Mouse (Mus musculus): Measurements from ENCODE around the gene Cep295nl.
"Not testable (repeated sequence)": the region's sequence is repeated elsewhere in the genome, so short reads cannot be mapped to it uniquely, and the experiment has no call there.

Gene Cep295nl

DNA sequence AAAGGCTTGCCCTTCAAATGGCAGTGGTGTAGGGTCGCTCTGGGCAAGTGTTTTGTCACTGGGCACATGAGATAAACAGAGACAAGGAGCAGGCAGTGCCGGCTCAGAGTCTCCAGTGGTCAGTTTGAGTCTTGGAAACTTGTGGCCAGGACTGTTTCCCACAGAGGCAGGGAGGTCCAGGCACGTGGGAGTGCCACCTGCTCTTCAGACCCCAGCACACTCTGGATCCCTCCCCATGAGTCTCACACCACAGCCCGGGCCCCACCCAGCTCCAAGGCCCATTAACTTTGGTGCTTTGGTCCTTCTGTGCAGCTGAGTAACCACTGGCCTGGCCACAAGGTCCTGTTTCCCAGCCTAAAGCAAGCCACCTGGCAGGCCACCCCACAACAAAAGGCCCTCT is 20.3 kb downstream of the Cep295nl start:
- no peak for DNase-seq (ENCODE audit: low spot score)

DNA sequence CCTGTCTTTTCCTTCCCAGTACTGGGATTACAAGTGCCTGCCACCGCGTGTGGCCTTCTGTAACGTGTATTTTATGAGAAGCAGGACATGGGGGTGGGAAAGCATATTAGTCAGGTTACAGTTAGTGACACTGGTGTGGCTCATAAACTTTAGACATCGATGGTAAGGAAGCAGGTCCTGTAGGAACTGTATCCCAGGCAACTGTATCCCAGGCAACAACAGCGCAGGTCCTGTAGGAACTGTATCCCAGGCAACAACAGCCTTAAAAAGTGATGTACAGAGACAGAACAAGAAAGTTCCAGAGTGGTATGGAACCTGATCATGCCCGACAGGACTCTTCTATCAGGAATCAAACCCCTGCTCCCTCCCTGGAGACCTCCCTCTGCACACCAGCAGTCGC is 20.8 kb downstream of the Cep295nl start:
- DNase-seq (ENCODE audit: low spot score), result no peak

DNA sequence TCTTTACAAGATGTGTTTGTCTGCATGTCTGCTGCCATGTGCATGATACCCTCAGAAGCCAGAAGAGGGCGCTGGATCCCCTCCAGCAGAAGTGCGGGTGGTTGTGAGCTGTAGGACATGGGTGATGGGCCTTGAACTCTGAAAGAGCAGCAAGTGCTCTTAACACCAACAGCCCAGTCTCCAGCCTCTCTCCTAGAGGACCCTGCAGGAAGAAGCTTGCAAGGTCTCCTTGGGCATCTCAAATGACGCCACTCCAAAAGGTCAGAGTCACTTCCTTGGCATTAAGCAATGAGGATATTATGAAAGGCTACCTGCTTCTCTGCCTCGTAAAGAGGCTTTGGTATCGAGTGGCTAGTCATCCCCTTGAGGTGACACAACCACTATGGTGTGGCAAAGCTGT is 23.6 kb downstream of the Cep295nl start:
- DNase-seq (ENCODE audit: low spot score), result no peak

DNA sequence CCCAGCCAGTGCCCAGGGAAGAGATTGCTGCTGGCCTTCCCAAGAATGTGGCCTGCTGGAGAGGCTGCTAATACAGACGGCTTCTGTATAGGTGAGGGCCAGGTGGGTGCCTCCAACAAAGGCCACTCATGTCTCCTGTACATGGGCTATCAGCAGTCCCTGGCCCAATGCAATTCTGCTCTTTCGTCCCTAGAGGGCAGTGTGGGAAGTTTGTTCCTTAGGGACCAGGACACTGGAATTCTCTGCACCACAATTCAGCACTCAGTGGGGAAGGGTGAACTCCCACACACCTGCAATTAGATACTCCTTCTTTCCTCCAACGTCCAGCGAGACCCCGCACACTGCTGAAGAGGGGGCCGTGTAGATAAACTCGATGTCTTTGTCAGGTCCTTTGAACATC is 25.2 kb downstream of the Cep295nl start:
- no peak for DNase-seq (ENCODE audit: low spot score)

DNA sequence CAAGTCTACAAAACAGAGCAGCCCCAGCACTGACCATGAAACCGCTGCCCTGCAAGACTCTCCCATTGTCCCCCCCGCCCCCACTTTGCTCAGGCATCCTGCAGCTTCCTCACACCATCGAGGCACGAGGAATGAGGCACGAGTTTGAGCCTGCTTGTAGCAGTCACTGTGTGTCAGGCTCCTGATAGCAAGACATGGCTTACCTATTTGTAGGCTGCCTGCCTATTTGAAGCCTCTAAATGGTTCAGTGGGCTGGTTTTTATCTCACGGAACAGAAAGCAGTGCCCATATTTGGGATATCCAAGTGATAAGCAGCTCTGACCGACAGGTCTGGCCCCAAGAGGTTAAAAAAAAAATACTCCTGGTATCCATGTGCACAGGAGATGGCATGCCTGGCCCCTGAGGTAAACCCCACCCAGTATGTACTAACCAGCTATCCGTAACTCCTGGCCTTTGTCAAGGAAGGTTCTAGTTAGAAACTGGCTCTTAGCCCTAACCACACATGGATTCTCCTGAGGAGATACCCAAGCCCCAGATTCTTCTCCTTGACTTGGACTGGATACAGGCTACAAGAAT is 26.0 kb downstream of the Cep295nl start:
- DNase-seq (ENCODE audit: low spot score), result no peak

DNA sequence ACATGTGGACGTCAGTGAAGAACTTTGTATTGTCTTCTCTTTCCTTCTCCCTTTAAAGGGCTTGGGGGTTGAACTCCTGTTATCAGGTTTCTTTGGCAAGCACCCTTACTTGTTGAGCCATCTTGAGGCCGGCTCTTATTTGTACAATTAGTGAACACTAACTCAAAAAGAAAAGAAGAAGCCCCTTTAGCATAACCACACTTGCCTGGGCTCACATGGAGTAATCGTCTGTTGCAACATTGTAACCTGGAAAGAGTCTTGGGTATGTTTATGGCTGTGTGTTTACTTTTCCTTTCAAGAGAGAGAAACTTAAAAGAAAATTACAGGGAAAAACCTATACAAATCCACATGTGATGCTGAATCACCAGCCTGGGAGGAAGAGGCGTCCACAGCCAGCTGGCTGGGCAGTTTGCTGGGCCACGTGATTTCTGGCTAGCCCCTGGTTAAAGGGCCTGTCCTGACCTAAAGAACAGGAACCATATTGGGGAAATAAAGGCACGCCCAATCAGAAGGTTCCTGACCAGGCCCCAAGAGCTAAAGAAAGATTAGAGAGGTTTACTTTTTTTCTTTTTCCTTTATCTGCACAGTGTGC is 30.1 kb downstream of the Cep295nl start:
- DNase-seq (ENCODE audit: low spot score), result no peak

DNA sequence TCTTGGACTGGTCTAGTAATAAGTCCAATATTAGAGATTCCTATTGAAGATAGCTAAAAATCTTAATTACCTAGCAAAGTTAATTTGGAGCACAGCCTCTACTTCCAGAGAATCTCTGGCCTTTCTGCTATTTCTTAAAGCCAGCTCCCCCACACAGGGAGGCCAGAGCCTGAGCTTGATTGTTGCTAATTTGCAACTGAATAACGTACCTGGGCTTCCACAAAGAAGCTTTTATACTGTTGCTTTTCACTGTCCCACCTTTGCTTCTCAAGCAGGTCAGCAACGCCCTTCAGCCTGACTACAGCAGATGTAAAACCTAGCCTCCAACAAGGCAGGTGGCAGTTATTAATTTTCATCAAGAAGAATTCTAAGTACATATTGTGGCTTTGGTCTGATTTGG is 34.3 kb downstream of the Cep295nl start:
- not testable (repeated sequence) for DNase-seq (ENCODE audit: low spot score)

DNA sequence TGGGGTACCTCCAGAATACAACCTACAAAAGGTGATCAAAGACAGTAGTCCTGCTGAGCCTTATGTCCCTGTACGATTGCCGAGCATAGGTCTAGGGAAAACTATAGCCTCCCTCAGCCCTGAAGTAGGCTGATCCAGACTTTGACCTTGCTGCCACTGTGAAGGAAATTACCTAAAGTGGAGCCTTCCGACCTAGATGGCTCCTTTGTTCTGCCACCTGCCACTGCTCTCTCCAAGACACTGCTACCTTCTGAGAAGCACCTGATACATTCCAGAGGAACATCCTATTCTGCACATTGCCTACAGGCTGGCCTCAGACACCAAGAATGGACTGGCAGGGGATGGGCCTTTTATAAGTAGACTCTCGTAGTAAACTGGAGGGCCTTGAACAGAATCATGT is 38.3 kb downstream of the Cep295nl start:
- DNase-seq (ENCODE audit: low spot score), result not testable (repeated sequence)

DNA sequence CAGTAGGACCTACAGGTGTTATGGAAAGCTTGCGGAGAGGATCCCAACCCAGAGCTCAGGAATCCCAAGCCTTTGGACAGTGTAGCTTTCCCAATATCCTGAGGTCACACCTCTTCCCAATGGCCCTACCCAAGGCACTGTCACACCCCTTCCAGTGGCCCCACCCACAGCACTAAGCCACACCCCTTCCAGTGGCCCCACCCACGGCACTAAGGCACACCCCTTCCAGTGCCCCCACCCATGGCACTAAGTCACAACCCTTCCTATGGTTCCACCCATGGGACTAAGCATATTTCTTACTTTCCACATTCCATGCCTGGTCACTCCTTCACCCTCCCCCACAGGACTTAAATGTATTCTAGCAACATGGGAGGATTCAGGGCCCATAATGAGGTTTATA is 43.5 kb downstream of the Cep295nl start:
- DNase-seq (ENCODE audit: low spot score), result no peak

DNA sequence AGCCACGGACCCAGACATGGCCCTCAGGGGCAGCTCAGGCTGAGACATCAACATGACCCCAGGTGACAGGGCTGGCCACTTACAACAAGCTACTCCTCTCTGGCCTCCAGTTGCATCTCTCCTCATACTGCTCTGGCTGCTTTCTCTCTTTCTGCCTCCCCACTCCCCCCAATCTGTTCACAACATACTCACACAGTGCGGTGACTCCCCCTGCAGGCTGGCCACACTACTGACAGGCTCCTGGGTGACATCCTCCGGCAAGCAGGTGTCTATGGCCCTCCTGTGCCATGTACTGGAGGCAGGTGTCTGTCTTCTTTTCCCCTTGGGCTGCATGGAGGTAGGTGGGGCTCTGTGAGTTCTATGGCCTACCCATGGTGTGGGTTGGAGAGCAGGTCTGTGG is 44.3 kb downstream of the Cep295nl start:
- no peak for DNase-seq (ENCODE audit: low spot score)

DNA sequence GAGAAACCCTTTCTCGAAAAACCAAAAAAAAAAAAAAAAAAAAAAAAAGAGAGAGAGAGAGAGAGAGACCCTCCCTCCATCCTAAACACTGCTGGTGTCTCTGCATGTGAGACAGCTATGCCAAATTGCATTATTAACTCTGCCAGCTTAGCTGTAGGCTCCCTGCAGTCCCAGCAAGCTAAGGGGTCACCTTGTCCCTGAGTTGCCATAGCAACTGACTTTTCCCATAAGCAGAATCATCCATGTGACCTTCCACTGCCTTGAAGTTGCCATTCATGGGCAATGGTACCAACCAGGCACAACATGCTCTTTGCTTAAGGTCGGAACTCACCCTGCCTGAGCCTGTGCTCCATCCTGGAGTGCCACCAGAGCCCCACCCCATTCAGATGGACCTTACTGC is 47.3 kb downstream of the Cep295nl start:
- DNase-seq (ENCODE audit: low spot score), result no peak

DNA sequence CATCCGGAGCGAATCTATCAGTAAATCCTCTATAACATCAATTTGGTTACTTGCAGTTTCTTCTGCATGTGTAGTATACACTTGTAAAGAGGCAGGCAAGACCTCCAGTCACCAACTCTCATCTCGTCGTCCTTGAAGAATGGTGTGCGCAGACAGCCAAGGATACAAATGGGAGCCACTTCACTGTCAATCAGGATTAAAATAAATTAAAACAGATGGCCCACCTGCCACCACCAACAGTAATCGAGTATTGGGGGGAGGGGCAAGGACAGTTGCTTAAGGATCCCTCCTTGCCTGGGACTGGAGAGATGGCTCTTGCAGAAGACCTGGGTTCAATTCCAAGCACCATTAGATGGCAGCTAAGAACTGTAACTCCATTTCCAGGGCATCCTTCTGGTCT is 49.6 kb downstream of the Cep295nl start:
- DNase-seq (ENCODE audit: low spot score), result no peak

DNA sequence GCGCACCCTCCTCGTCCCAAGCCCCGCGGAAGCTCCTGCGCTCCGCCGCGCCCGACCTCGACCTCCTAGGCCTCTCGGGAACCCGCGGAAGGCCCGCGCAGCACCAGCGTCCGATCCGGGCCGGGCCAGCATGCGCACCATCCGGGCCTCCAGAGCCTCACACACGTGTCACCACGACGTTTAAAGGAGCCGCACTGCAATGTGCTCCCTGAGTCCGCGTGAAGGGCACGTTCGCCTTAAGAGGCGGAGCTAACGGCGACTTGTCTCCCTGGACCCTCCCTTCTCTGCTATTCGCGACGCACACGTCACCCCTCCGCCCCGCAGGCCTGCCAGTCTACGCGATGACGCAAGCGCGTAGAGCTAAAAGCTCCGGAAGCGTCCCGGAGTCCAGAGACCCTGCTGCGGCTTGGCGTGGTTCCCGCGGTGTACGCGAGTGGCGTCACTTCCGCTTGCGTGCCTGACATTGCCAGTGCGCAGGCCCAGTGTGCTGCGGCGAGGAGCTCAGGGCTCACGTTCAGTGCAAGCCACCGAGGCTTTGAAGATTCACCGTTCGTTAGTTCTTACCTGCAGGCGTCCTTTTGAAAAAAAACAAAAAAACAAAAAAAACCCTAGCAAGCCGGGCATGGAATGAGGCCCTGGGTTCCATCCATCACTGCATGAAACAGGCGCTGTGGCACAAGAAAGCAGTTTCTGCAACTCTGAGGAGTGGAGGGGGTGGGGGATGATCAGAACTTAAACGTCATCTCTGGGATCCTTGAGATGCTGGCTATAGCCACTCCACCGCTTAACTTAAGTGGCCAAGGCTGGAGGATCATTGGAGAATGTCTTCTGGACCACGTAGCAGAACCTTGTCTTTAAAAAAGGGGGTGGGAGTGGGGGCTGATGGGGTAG is 52.1 kb downstream of the Cep295nl start, which contains the start of gene Usp36:
Usp36 (minus strand) TSS at position 246 of the 891 bp plus-strand sequence.
- peak; percentile 99 for DNase-seq (ENCODE audit: low spot score)

DNA sequence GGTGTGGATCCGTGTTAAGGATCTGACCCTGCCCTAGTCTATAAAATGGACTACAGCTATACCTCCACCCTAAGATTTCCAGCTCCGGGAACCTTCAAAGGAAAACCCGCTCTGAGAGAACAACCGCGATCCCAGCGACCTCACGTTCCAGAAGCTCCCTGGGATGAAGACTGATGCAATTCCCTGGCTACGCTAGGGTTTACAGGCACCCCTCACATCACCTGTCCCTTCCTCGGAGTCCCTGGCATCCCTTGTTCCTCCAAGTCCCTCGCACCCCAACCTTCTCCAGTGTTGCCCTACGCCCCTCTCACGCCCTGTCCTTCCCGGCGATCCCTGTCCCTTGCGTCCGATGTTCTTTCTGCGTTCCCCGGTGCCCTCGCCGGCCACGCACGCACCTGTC is 52.7 kb downstream of the Cep295nl start:
- DNase-seq (ENCODE audit: low spot score), result no peak

DNA sequence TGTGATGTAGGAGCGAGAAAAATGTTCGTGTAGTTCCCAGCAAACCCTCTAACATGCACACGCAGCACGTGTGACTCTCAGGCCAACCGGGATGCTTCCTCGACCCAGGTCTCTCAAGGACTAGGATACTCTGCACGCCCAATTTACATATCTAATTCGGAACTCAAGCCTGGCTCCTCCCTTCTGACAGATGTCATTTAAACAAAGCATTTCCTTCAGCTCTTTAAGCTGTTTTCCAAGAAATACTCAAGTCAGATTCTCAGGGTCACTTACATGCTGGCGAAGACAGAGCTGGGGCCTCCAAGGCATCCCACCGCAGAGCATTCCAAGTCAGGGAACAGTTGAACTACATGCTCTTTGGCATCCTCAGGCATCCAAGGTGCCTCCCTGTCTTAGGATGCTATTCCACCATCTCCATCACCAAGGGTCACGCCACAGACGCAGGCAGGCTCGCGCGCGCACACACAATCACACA is 53.2 kb downstream of the Cep295nl start:
- no peak for DNase-seq (ENCODE audit: low spot score)

DNA sequence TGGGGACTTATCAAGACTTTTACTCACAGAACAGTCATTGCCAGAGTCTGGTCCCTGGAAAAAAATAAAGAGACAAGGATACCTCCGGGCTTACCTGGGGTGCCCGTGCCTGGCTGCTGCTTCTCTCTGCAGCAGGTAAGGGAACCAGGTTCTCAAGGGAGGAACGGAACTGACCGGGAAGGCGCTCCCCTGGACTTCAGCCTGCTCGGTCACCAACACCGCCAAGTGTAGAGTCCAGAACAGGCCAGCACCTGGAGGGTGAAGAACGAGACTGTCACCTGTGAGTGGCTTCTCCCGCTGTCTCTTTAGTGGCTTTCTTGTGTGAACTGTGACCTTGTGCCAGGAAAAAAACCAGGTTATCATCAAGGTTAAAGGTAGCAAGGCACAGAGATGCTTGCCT is 54.7 kb downstream of the Cep295nl start:
- DNase-seq (ENCODE audit: low spot score), result no peak

DNA sequence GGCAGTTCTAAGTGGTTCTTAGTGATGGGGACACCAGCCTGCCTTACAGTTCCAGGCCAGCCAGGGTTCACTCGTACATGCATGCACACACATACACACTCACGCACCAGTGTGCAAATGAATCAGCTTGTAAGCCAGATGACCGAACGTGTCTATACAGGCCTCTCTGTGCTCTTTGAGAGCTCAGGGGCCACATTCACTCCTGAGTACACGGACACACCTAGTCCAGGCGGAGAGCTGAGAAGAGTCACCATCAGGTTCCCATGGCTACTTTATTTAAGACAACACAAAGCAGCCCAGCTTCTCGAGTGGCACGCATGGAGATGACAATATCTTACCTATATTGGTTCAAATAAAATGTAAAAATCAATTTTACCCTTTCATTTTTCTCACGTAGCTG is 55.9 kb downstream of the Cep295nl start:
- DNase-seq (ENCODE audit: low spot score), result no peak

DNA sequence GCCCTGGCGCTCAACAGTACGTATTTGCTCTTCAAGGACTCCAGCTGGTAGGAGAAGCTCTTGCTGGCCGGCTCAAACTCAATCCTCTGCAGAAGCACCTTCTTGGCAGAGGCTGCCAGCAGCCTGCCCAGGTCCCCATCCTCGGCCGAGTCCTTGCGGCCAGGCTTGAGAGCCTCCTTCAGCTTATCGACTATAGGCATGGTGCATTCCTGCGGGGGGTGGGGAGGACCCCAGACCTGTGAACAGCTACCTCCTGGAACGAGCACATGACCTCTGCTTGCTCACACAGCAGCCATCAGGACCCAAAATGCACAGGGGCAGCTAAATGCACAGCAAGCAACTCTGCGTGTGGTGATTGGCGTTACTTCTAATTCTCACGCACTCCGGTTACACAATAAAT is 56.5 kb downstream of the Cep295nl start:
- DNase-seq (ENCODE audit: low spot score), result no peak
